Mouse (Mus musculus): Measurements from ENCODE around the gene Slc28a2.

GRCm38 (mm10) chr2:122452426-122452825 is 26.1 kb downstream of the Slc28a2 start:
- TF ChIP-seq POLR2A (IDR thresholded peaks at IDR 0.05; ENCODE audit: borderline replicate concordance, control insufficient read depth, low read depth, low read length) = no peak
- no peak for TF ChIP-seq CTCF (IDR thresholded peaks at IDR 0.05; ENCODE audit: control insufficient read depth, insufficient read depth, low read length)
